Mouse (Mus musculus): ENCODE data around the gene Miga1. TPM values are rescaled to one million over a fixed set of nuclear protein-coding genes. Genes with fewer than 3 reads are reported as not detected.

The Miga1 gene
- polyA plus RNA-seq, 2 experiments from 2014 or later, result 8.0 TPM

GRCm38 (mm10) chr3:152284759-152285158 lies 55.4 kb downstream of the Miga1 start:
- ATAC-seq, result no peak

GRCm38 (mm10) chr3:152284306-152284705 lies 55.9 kb downstream of the Miga1 start:
- ATAC-seq, result no peak

GRCm38 (mm10) chr3:152282126-152282525 lies 58.1 kb downstream of the Miga1 start:
- ATAC-seq, result no peak

DNA sequence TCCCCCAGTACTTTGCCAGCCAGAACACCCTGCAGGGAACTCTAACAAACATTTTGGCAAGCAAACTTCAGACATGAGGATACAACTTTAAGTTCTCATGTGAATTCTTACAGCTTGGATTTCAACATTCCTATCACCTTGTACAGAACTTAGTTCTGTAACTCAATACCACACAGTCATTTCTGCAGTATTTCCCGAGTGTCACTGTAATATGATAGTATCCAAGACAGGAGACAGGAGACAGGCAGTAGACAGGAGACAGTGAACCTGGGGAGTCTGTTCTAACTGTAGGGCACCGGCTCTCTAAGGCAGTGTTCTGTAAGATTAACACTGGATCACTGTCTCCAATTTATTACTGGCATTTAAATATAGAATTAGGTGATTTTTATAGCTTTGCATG lies 61.8 kb downstream of the Miga1 start:
- no peak for ATAC-seq

- no peak for ATAC-seq
These were observed 62.3 kb downstream of the Miga1 start for GRCm38 (mm10) chr3:152277912-152278311.

- ATAC-seq, result no peak
These were observed 63.3 kb downstream of the Miga1 start for GRCm38 (mm10) chr3:152276935-152277334.

GRCm38 (mm10) chr3:152275008-152275407 lies 65.2 kb downstream of the Miga1 start:
- no peak for ATAC-seq

GRCm38 (mm10) chr3:152272974-152273685 lies 67.1 kb downstream of the Miga1 start:
- no peak for ATAC-seq

- ATAC-seq, result no peak
These were observed 68.3 kb downstream of the Miga1 start for GRCm38 (mm10) chr3:152271876-152272275.

DNA sequence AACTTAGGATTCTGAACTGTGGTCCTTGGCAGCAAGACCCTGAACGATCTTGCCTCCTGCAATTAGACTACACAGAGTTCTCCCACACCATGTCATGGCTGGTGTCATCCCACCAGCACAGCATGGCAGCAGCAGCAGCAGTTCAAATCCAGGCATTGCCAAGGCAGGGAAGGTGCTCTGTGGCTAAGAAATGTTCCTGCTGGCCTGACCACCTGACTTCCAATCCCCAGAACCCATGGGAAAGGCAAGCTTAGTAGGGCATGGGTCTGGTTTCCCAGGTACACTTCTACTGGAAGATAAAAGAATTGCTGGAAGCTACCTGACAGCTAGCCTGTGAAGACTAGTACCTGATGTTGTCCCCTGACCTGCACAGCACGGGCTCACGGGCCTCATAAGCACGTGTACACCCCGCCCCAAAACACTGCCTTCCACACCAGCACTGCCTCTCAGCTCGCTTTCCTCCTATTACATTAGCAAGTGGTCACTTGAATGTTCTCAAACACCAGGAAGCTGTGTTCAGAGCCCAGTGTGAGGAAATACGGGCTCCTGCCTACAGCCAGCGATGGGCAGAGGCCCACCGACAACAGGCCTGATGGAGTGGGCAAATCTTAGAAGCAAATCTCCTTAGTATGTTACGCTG lies 69.0 kb downstream of the Miga1 start:
- ATAC-seq, result no peak

- ATAC-seq, result no peak
These were observed 72.1 kb downstream of the Miga1 start for GRCm38 (mm10) chr3:152268099-152268498.

- ATAC-seq, result no peak
These were observed 74.2 kb downstream of the Miga1 start, which contains the start of gene Nexn for GRCm38 (mm10) chr3:152266036-152266421. Nexn (minus strand) TSS chr3:152266350.

DNA sequence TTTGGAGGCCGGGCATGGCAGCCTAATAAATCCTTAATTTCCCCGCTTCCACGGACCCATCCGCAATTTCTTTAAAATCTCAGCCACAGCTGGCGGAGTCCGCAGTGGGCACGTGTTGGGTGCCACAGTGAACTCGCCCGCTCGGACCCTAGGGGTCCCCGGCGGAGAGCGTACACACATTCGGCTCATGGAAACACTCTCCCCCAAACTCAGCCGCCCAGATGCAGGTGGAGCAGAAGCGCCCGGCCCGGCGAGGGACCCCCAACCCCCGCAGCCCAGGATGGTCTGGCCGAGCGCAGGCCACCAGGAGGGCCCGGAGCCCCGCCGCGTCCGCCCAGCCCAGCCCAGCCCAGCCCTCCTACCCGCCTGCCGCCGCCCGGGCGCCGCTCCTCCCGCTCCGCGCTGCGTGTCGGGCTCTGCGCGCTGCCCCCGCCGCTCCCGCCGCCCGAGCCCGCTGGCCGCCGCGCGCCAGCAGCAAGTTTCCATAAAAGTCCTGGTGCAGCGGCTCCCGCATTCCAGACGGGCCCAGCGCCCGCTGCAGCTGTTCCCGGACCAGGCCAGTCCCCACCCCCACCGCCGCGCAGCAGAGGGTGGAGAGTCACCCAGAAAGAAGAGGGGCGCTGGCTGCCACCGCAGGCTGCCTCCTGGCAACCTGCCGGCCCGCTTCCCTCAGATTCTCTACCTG lies 74.7 kb downstream of the Miga1 start:
- ATAC-seq, result no peak

GRCm38 (mm10) chr3:152264830-152265229 lies 75.4 kb downstream of the Miga1 start:
- no peak for ATAC-seq

DNA sequence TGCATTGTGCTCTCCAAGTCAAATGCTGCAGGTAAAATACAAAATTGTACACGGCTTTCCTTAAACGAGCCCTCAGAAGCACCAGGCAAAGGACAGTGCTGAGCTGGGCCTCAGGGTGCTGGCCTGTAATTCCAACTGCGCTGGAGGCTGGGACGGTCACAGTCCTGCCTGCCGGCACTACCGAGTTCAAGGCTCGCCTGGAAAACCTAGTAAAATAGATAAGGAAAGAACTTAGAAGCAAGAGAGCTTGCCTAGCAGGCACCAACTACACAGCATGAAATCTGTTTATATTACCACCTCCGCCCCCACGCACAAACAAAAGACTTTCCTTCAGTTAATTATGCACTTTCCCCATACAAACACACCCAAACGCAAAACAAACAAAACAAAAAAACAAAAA lies 75.8 kb downstream of the Miga1 start:
- no peak for ATAC-seq

DNA sequence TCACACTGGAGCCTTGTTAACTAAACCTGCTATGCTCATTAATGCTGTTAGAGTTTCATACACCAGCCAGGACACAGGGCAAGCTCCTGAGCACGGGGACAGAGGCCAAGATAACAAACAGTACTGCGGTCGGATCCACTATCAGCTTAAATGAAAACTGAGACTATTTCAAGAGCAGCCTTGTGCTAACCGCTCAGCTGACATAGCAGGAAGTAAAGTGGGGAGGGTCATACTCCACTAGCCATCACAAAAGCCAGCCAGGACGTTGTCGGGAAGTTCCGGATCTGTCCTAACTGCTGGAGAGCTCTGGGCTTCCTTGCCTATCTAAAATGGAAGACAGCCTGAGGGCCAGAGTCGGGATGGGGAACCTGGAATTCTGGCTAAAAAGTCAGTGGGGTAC lies 78.3 kb downstream of the Miga1 start:
- no peak for ATAC-seq

GRCm38 (mm10) chr3:152261436-152261835 lies 78.8 kb downstream of the Miga1 start:
- peak; percentile 36 for ATAC-seq

GRCm38 (mm10) chr3:152260362-152260761 lies 79.8 kb downstream of the Miga1 start:
- no peak for ATAC-seq

GRCm38 (mm10) chr3:152259409-152259808 lies 80.8 kb downstream of the Miga1 start:
- peak; percentile 73 for ATAC-seq

DNA sequence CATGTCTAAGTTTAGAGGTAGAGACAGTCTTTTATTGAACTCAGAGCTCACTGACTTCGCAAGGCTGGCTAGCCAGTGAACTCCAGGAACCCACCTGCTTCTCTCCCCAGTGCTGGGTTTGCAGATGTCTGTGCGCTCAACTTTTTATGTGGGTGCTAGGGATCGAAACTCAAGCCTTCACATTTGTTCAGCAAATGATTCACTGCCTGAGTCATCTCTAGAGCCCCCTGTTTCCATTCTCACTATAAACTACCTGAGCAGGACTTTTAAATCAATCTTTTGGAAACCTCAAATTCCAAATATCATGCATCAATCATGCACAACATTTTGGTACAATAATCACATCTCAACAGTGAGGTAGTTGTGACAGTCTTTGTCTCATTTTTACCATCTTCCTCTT lies 82.7 kb downstream of the Miga1 start:
- ATAC-seq, result no peak

DNA sequence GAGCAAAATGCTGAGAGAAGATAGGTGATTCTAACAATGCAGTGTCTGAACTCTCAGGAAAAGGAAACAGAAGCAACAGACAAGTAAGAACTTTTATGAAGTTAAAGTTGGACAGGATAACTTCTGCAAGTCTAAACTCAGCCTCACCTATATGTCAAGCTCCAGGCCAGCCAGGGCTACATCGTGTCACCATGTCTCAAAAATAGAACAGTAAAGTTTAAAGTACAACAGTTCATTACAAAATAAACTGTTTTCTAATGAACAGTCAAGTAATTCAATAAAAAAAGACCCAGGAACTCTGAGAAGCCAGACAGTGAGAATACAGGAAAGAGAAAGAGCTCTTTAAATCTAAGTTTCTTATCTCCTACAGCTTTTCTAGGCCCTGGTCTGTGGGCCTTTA lies 89.7 kb downstream of the Miga1 start:
- no peak for ATAC-seq

GRCm38 (mm10) chr3:152247708-152248107 lies 92.5 kb downstream of the Miga1 start:
- ATAC-seq, result no peak

- ATAC-seq, result no peak
These were observed 94.8 kb downstream of the Miga1 start for GRCm38 (mm10) chr3:152245273-152245910.
